Mouse (Mus musculus) midbrain, postnatal 0 days (tissue): ENCODE measurements around the gene Actl6a. TPM values are rescaled to one million over a fixed set of nuclear protein-coding genes. Genes with fewer than 3 reads are reported as not detected.
A peak's percentile ranks its signal among the peaks of the same experiment; 100 is the strongest.
"Not testable (repeated sequence)": the region's sequence is repeated elsewhere in the genome, so short reads cannot be mapped to it uniquely, and the experiment has no call there.

Experiments used
- ATAC-seq: fragments of 200-750 bp; cut with Nextera tagmentation; 2 replicates; pipeline ENCODE4 v1.8.0; 2017; ENCODE audit warnings: moderate number of reproducible peaks, mild to moderate bottlenecking, moderate TSS enrichment, moderate library complexity; ENCODE audit not compliant: low FRiP score
- DNase-seq: peaks from one replicate; pipeline ENCODE4 v3.0.0-alpha.2; 2015; ENCODE audit warnings: low spot score
- H3K27ac ChIP-seq: fragments of 300-500 bp; sonication (generic); 2 replicates; pipeline ENCODE4 v1.5.1; 2014; ENCODE audit warnings: low read depth, mild to moderate bottlenecking, low read length, mixed read lengths
- H3K27me3 ChIP-seq: fragments of 300-500 bp; sonication (generic); 2 replicates; pipeline ENCODE4 v1.6.1; 2014; ENCODE audit warnings: low read length, control low read depth, mixed read lengths; ENCODE audit not compliant: insufficient read depth
- H3K36me3 ChIP-seq: fragments of 300-500 bp; sonication (generic); 2 replicates; pipeline ENCODE4 v1.6.1; 2014; ENCODE audit warnings: low read length, control low read depth, mixed read lengths; ENCODE audit not compliant: insufficient read depth
- H3K4me1 ChIP-seq: fragments of 300-500 bp; sonication (generic); 2 replicates; pipeline ENCODE4 v1.6.1; 2014; ENCODE audit warnings: mild to moderate bottlenecking, control low read depth, antibody characterized with exemption, low read length, mixed read lengths; ENCODE audit not compliant: insufficient read depth
- H3K4me2 ChIP-seq: fragments of 300-500 bp; sonication (generic); 2 replicates; pipeline ENCODE4 v1.6.1; 2014; ENCODE audit warnings: low read depth, mild to moderate bottlenecking, low read length, mixed read lengths; ENCODE audit not compliant: poor library complexity, severe bottlenecking
- H3K4me3 ChIP-seq: fragments of 300-500 bp; sonication (generic); 2 replicates; pipeline ENCODE4 v1.5.1; 2014; ENCODE audit warnings: low read depth, mild to moderate bottlenecking, low read length, moderate library complexity
- H3K9ac ChIP-seq: fragments of 300-500 bp; sonication (generic); replicated peaks from 2 replicates; pipeline ENCODE4 v1.6.1; 2014; ENCODE audit warnings: mild to moderate bottlenecking, low read length, moderate library complexity, mixed read lengths; ENCODE audit not compliant: poor library complexity, severe bottlenecking
- H3K9me3 ChIP-seq: fragments of 300-500 bp; sonication (generic); 2 replicates; pipeline ENCODE4 v1.6.1; 2016; ENCODE audit warnings: low read length, control low read depth
- CTCF ChIP-seq: IDR thresholded peaks from 2 replicates; pipeline ENCODE4 v1.5.1; 2016; ENCODE audit warnings: antibody characterized with exemption, mild to moderate bottlenecking
- WGBS: fragments of 180-500 bp; shearing (Covaris S2); extraction: QIAGEN DNeasy Blood & Tissue Kit; methylation state at CpG from one replicate; pipeline ENCODE4 v1.1.7; 2014; 5-methylcytosine and 5-hydroxymethylcytosine counted together
- polyA plus RNA-seq: library from polyadenylated mRNA; unstranded; fragments of >200 nt; fragmentation: Nextera tagmentation; extraction: Ambion mirVana; gene quantifications from 2 replicates; pipeline ENCODE4 v1.2.1, GENCODE M21; 2015
- total RNA-seq: library from RNA; depleted of rRNA; stranded (reverse); fragments of >200 nt; gene quantifications from 2 replicates; pipeline ENCODE4 v1.2.3, GENCODE M21; 2014

Actl6a gene
- total and polyA plus RNA-seq, 2 experiments from 2014 or later: 17.5 to 39.3 TPM

GRCm38 (mm10) chr3:32736244-32737171 is 30.4 kb downstream of the Actl6a start, which contains the start of gene Ndufb5:
Gene Ndufb5 (plus strand): TSS chr3:32736990.
- peak within 1 kb of the TSS; percentile 93 for H3K27ac ChIP-seq
- no peaks in the 10 kb centered on the region for H3K9me3 ChIP-seq
- H3K27me3 ChIP-seq: no peaks in the 10 kb centered on the region
- DNase-seq: peak; percentile 100
- H3K36me3 ChIP-seq: peaks cover 21% of the 10 kb centered on the region
- H3K4me2 ChIP-seq: peak within 1 kb of the TSS; percentile 59
- TF ChIP-seq CTCF: no peak
- 0 out of 2 replicates have a peak, but pooled peaks cover 4% of the 10 kb centered on the region for H3K4me1 ChIP-seq
- H3K9ac ChIP-seq: peak within 1 kb of the TSS; percentile 84
- WGBS: under 1% methylated on average over 61 of the region's 62 CpGs
- peak within 1 kb of the TSS; percentile 64 for H3K4me3 ChIP-seq
- ATAC-seq: peak; percentile 98

- H3K9ac ChIP-seq: peak within 1 kb of the TSS; percentile 84
- peak within 1 kb of the TSS; percentile 59 for H3K4me2 ChIP-seq
- DNase-seq (peak; percentile 57), ATAC-seq (peak; percentile 61; the same call in 1 of the 2 replicates)
- peaks cover 18% of the 10 kb centered on the region for H3K36me3 ChIP-seq
- H3K27ac ChIP-seq: peak within 1 kb of the TSS; percentile 93
- no peak for TF ChIP-seq CTCF
- under 1% methylated on average over 31 of the region's 31 CpGs for WGBS
- H3K4me3 ChIP-seq: peak within 1 kb of the TSS; percentile 64
- 0 out of 2 replicates have a peak, but pooled peaks cover 4% of the 10 kb centered on the region for H3K4me1 ChIP-seq
- H3K9me3 ChIP-seq: no peaks in the 10 kb centered on the region
- H3K27me3 ChIP-seq: no peaks in the 10 kb centered on the region
These were observed 31.1 kb downstream of the Actl6a start, which contains the start of gene Mrpl47 for GRCm38 (mm10) chr3:32737172-32737655. Gene Mrpl47 (minus strand): TSS chr3:32737605.

GRCm38 (mm10) chr3:32738549-32738948 is 32.5 kb downstream of the Actl6a start:
- no peak for DNase-seq
- H3K4me1 ChIP-seq: 0 out of 2 replicates have a peak, but pooled peaks cover 4% of the 10 kb centered on the region
- no peaks in the 10 kb centered on the region for H3K27me3 ChIP-seq
- TF ChIP-seq CTCF: no peak
- no peak for ATAC-seq
- 93% methylated on average over 5 of the region's 5 CpGs for WGBS
- no peak overlapping the region for H3K9ac ChIP-seq
- no peak overlapping the region for H3K4me3 ChIP-seq
- no peak overlapping the region for H3K27ac ChIP-seq
- H3K4me2 ChIP-seq: no peak overlapping the region
- peaks cover 13% of the 10 kb centered on the region for H3K36me3 ChIP-seq
- no peaks in the 10 kb centered on the region for H3K9me3 ChIP-seq

GRCm38 (mm10) chr3:32742276-32742780 is 36.2 kb downstream of the Actl6a start:
- H3K36me3 ChIP-seq: peaks cover 24% of the 10 kb centered on the region
- H3K4me3 ChIP-seq: no peak overlapping the region
- H3K27ac ChIP-seq: no peak overlapping the region
- TF ChIP-seq CTCF: no peak
- H3K9ac ChIP-seq: no peak overlapping the region
- no peak for ATAC-seq
- WGBS: 94% methylated on average over 2 of the region's 2 CpGs
- H3K4me1 ChIP-seq: 0 out of 2 replicates have a peak, but pooled peaks cover 4% of the 10 kb centered on the region
- H3K4me2 ChIP-seq: no peak overlapping the region
- H3K9me3 ChIP-seq: no peaks in the 10 kb centered on the region
- DNase-seq: no peak
- H3K27me3 ChIP-seq: no peaks in the 10 kb centered on the region

- ATAC-seq (no peak), DNase-seq (no peak)
- no peak for TF ChIP-seq CTCF
- no peaks in the 10 kb centered on the region for H3K27me3 ChIP-seq
- H3K4me1 ChIP-seq: no peaks in the 10 kb centered on the region
- no peak overlapping the region for H3K27ac ChIP-seq
- no peak overlapping the region for H3K4me3 ChIP-seq
- no peak overlapping the region for H3K4me2 ChIP-seq
- no peaks in the 10 kb centered on the region for H3K9me3 ChIP-seq
- WGBS: 93% methylated on average over 6 of the region's 6 CpGs
- peaks cover 42% of the 10 kb centered on the region for H3K36me3 ChIP-seq
- H3K9ac ChIP-seq: no peak overlapping the region
These were observed 38.9 kb downstream of the Actl6a start for GRCm38 (mm10) chr3:32745001-32745400.

GRCm38 (mm10) chr3:32745426-32745825 is 39.3 kb downstream of the Actl6a start:
- H3K9ac ChIP-seq, H3K27ac ChIP-seq, H3K4me2 ChIP-seq, DNase-seq, ATAC-seq, H3K4me3 ChIP-seq, H3K9me3 ChIP-seq, H3K27me3 ChIP-seq, H3K4me1 ChIP-seq: not testable (repeated sequence)
- H3K36me3 ChIP-seq: peaks cover 46% of the 10 kb centered on the region
